Comparison of ENCODE assay signal across 18 mouse cellular contexts in the genomic region with DNA sequence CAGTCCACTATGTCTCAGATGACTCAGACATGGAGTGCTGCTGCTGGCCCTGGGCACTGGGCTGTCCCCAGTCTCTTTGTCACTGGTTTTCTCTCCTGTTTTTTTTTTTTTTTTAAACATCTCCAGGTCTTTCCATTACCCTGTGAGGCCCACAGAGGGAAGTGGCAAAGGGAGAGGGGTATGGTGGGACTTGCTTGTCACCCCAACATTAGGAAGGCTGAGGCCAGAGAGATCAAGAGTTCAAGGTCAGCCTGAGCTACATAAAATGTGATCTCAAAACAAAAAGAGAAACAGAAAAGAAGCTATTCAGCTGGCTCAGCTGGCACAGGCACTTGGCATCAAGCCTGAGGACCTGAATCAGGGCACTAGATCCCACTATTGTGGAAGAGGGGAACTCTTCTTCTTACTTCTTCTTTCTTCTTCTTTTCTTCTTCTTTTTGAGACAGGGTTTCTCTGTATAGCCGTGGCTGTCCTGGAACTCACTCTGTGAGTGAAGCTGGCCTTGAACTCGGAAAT. TPM values are rescaled to one million over a fixed set of nuclear protein-coding genes. Genes with fewer than 3 reads are reported as not detected.
"Had no signal": no experiment of that assay in that cellular context is flagged by ENCODE, and none has a peak within 500 bp of the region (broad histone marks: within the 10 kb centered on the region; RNA-seq: fewer than 3 reads in every experiment).

No protein-coding gene starts in this region.

- DNase-seq: kidney, postnatal 14 days; liver; liver, embryonic 13.5 days; liver, postnatal 0 days; lung, postnatal 36 days; midbrain, embryonic 14.5 days; right cerebral cortex, adult 18-20 months; right cerebral cortex, postnatal 4 days; spleen, adult 18-20 months; thymus, adult 18-20 months; thymus, postnatal 14 days had no signal

- H3K9me3 ChIP-seq: kidney, embryonic 15.5 days; liver, embryonic 13.5 days; lung, embryonic 15.5 days; midbrain, embryonic 10.5 days; neural tube, embryonic 15.5 days had no signal

- H3K27ac ChIP-seq: kidney, embryonic 15.5 days; left cerebral cortex, adult 2 months; liver, embryonic 13.5 days; lung, embryonic 15.5 days; midbrain, embryonic 10.5 days; neural tube, embryonic 15.5 days had no signal

- H3K36me3 ChIP-seq: neural tube, embryonic 15.5 days had no signal

- H3K27me3 ChIP-seq: liver, embryonic 13.5 days; lung, embryonic 15.5 days had no signal

- H3K4me3 ChIP-seq: kidney, embryonic 15.5 days; left cerebral cortex, adult 2 months; liver, embryonic 13.5 days; lung, embryonic 15.5 days; midbrain, embryonic 10.5 days; myocyte; neural tube, embryonic 15.5 days had no signal

RNA-seq across cellular contexts. Expression of gene Slc5a5, which starts 8.4 kb away (rescaled TPM):
- total RNA-seq: megakaryocyte, adult 5-6 weeks had no signal
- polyA plus RNA-seq: liver, postnatal 0 days had no signal
